Mouse (Mus musculus): ENCODE results near the gene Tmem160.

- TF ChIP-seq CTCF (conservative IDR thresholded peaks at IDR 0.05; ENCODE audit: insufficient read depth, insufficient read length, low read depth, low read length) (no peak), POLR2A (IDR thresholded peaks at IDR 0.05; ENCODE audit: low read depth, low read length) (no peak)
Measured at GRCm38 (mm10) chr7:16423731-16424130, 28.8 kb upstream of the Tmem160 start.
